Mouse (Mus musculus) intestine, embryonic 14.5 days (tissue): ENCODE measurements around the gene Jund. TPM values are rescaled to one million over a fixed set of nuclear protein-coding genes. Genes with fewer than 3 reads are reported as not detected.
A peak's percentile ranks its signal among the peaks of the same experiment; 100 is the strongest.

ENCODE experiments used
- ATAC-seq: fragments of 200-750 bp; cut with Nextera tagmentation; replicated peaks from 2 replicates; pipeline ENCODE4 v1.8.0; 2017; ENCODE audit warnings: low read depth, moderate number of reproducible peaks, moderate TSS enrichment, moderate library complexity; ENCODE audit not compliant: low FRiP score, low TSS enrichment
- DNase-seq: peaks from one replicate; pipeline ENCODE4 v3.0.0-alpha.2; 2018; ENCODE audit warnings: low spot score
- H3K27ac ChIP-seq: fragments of 300-500 bp; sonication (generic); 2 replicates; pipeline ENCODE4 v1.5.1; 2014; ENCODE audit warnings: low read depth, mild to moderate bottlenecking, control low read depth
- H3K27me3 ChIP-seq: fragments of 300-500 bp; sonication (generic); replicated peaks from 2 replicates; pipeline ENCODE4 v1.6.1; 2014; ENCODE audit warnings: low read length, control low read depth; ENCODE audit not compliant: control insufficient read depth, insufficient read depth
- H3K36me3 ChIP-seq: fragments of 300-500 bp; sonication (generic); 2 replicates; pipeline ENCODE4 v1.6.1; 2014; ENCODE audit warnings: low read length, control low read depth; ENCODE audit not compliant: control insufficient read depth, insufficient read depth
- H3K4me1 ChIP-seq: fragments of 300-500 bp; sonication (generic); replicated peaks from 2 replicates; pipeline ENCODE4 v1.6.1; 2014; ENCODE audit warnings: low read length, control low read depth, mixed read lengths; ENCODE audit not compliant: control insufficient read depth, insufficient read depth
- H3K4me2 ChIP-seq: fragments of 300-500 bp; sonication (generic); 2 replicates; pipeline ENCODE4 v1.6.1; 2014; ENCODE audit warnings: low read length
- H3K4me3 ChIP-seq: fragments of 300-500 bp; sonication (generic); 2 replicates; pipeline ENCODE4 v1.5.1; 2014; ENCODE audit warnings: low read depth, low read length, control low read depth, mixed read lengths
- H3K9ac ChIP-seq: fragments of 300-500 bp; sonication (generic); 2 replicates; pipeline ENCODE4 v1.6.1; 2014; ENCODE audit warnings: mild to moderate bottlenecking, low read length
- H3K9me3 ChIP-seq: fragments of 300-500 bp; sonication (generic); 2 replicates; pipeline ENCODE4 v1.6.1; 2016; ENCODE audit warnings: low read length, control low read depth; ENCODE audit not compliant: control insufficient read depth
- WGBS: fragments of 180-500 bp; shearing (Covaris S2); extraction: QIAGEN DNeasy Blood & Tissue Kit; methylation state at CpG from one replicate; pipeline ENCODE4 v1.1.7; 2014; 5-methylcytosine and 5-hydroxymethylcytosine counted together
- polyA plus RNA-seq: library from polyadenylated mRNA; unstranded; fragments of >200 nt; fragmentation: Nextera tagmentation; extraction: Ambion mirVana; gene quantifications from 2 replicates; pipeline ENCODE4 v1.2.1, GENCODE M21; 2014

The Jund gene
- polyA plus RNA-seq, 1 experiment from 2014 or later, result 114 TPM

DNA sequence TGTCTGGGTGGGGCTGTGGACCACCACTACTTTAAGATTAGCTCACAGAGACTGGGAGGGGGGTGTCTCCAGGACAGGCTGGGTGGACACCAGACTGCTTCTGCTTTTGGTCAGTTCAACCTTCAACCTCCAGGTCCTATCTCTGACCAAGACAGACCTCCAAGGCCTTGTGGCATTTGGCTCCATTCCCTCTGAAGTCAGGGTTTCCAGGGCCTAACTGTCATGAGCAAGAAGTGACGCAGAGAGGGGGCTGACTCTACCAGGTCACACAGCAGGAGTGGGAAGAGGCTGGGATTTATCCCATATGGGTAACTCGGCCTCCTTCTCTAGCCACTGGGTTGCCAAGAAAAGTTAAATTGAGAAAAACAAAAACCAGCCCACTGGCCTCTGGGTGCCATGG is 41.0 kb upstream of the Jund start:
- ATAC-seq, result no peak
- H3K4me3 ChIP-seq, result no peak overlapping the region
- peaks cover 37% of the 10 kb centered on the region for H3K36me3 ChIP-seq
- no peaks in the 10 kb centered on the region for H3K27me3 ChIP-seq
- H3K9ac ChIP-seq, result 0 out of 2 replicates have a peak overlapping the region, but pooled peaks have one; percentile 10
- DNase-seq, result no peak
- WGBS, result 87% methylated on average over 2 of the region's 2 CpGs
- H3K4me1 ChIP-seq, result peaks cover 18% of the 10 kb centered on the region
- H3K9me3 ChIP-seq, result no peaks in the 10 kb centered on the region
- no peak overlapping the region for H3K27ac ChIP-seq
- H3K4me2 ChIP-seq, result peak overlapping the region; percentile 97; the same call in 1 of the 2 replicates

DNA sequence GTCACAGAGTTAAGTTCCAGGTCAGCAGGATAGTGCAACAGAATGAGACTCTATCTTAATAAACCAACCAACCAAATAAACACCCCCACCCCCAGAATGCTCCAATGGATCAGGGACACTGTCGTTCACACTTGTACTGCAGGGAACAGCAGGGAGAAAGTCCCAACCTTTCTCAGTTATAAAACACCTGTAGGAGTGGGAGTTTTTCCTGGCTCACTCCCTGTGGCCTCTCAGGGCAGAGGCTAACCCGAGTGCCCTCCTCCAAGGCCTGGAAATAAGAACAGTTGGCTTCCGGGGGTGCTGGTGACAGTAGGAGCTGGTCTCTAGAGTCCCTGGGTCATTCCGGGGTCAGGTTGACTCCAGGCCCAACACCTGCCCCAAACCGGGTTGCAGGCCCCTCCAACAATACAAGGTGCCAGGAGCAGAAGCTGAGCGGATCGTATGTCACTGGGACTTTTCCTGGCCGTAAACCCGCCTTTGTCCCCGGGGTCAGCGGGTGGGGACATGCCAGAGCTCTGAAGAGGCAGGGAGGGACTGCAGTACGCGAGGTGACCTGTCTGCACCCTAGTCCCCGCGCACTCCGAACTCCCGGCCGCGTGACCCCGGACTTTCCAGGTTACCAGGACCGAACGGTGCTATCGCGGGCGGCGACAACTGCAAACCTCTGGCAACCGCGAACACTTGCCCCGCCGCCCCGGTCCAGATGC is 39.7 kb upstream of the Jund start:
- H3K9ac ChIP-seq, result peak overlapping the region; percentile 75
- peaks cover 34% of the 10 kb centered on the region for H3K36me3 ChIP-seq
- peaks cover 18% of the 10 kb centered on the region for H3K4me1 ChIP-seq
- peak overlapping the region; percentile 97 for H3K4me2 ChIP-seq
- no peak for DNase-seq
- H3K27me3 ChIP-seq, result no peaks in the 10 kb centered on the region
- WGBS, result 1% methylated on average over 31 of the region's 31 CpGs
- H3K9me3 ChIP-seq, result no peaks in the 10 kb centered on the region
- peak overlapping the region; percentile 78 for H3K4me3 ChIP-seq
- H3K27ac ChIP-seq, result peak overlapping the region; percentile 62
- peak; percentile 57; the same call in 1 of the 2 replicates for ATAC-seq

GRCm38 (mm10) chr8:70659604-70660272 is 39.0 kb upstream of the Jund start:
- Histone ChIP-seq H3K27me3 (no peaks in the 10 kb centered on the region), H3K4me3 (peak overlapping the region; percentile 78), H3K4me1 (peaks cover 18% of the 10 kb centered on the region), H3K9ac (peak overlapping the region; percentile 75), H3K27ac (peak overlapping the region; percentile 62), H3K9me3 (no peaks in the 10 kb centered on the region), H3K4me2 (peak overlapping the region; percentile 97), H3K36me3 (peaks cover 29% of the 10 kb centered on the region)
- ATAC-seq, result peak; percentile 97
- DNase-seq, result peak; percentile 99
- WGBS, result 1% methylated on average over 44 of the region's 44 CpGs

- ATAC-seq, result peak; percentile 80
- H3K9me3 ChIP-seq, result no peaks in the 10 kb centered on the region
- 2% methylated on average over 14 of the region's 14 CpGs for WGBS
- peaks cover 24% of the 10 kb centered on the region for H3K36me3 ChIP-seq
- peak within 1 kb of the TSS; percentile 97 for H3K4me2 ChIP-seq
- no peaks in the 10 kb centered on the region for H3K27me3 ChIP-seq
- peaks cover 18% of the 10 kb centered on the region for H3K4me1 ChIP-seq
- DNase-seq, result peak; percentile 81
- peak within 1 kb of the TSS; percentile 75 for H3K9ac ChIP-seq
- H3K4me3 ChIP-seq, result peak within 1 kb of the TSS; percentile 78
- peak within 1 kb of the TSS; percentile 62 for H3K27ac ChIP-seq
Observed at GRCm38 (mm10) chr8:70660273-70660725, 38.5 kb upstream of the Jund start, which contains the start of gene Pgpep1. Gene Pgpep1, minus strand, starts transcription at chr8:70660388.

DNA sequence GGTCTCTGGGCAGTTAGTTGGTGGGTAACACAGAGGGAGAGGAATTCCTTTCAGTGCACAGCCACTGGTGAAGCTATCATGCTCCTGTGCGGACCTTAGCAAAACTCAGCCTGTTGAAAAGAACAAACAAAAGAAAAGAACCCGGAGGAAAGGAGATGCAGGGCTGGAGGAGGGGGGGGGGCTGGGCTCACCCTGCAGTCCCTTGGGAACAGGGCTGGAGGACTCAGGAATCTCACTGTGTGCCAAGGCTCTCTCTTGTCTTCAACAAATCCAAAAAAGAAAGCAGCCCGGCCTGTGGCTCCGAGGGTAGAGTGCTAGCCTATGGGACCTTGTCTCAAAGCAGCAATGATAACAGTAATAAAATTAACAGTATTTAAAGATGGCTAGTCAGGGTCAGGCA is 35.1 kb upstream of the Jund start:
- Histone ChIP-seq H3K9me3 (no peaks in the 10 kb centered on the region), H3K9ac (no peak overlapping the region), H3K4me1 (peaks cover 8% of the 10 kb centered on the region), H3K27ac (no peak overlapping the region), H3K27me3 (no peaks in the 10 kb centered on the region), H3K4me2 (no peak overlapping the region), H3K36me3 (no peaks in the 10 kb centered on the region), H3K4me3 (no peak overlapping the region)
- no peak for DNase-seq
- no peak for ATAC-seq
- 49% methylated on average over 4 of the region's 4 CpGs for WGBS

DNA sequence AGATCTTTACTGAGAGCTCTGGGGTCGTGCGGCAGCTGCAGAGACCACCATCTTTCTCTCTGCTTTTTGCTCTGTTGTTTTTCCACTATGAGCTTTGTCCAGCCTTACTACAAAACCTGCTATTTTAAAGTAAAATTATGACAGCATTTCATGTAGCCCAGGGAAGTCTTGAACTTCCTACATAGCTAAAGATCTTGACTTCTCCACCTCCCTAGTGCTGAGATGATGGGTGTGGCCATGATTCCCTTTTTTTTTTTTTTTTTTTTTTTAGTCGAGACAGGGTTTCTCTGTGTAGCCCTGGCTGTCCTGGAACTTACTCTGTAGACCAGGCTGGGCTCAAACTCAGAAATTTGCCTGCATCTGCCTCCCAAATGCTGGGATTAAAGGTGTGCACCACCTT is 34.1 kb upstream of the Jund start:
- peaks cover 5% of the 10 kb centered on the region; the same call in 1 of the 2 replicates for H3K4me1 ChIP-seq
- DNase-seq (no peak), ATAC-seq (no peak)
- H3K36me3 ChIP-seq, result no peaks in the 10 kb centered on the region
- H3K27me3 ChIP-seq, result no peaks in the 10 kb centered on the region
- H3K27ac ChIP-seq, result no peak overlapping the region
- no peaks in the 10 kb centered on the region for H3K9me3 ChIP-seq
- no peak overlapping the region for H3K4me2 ChIP-seq
- WGBS, result 88% methylated on average over 3 of the region's 3 CpGs
- no peak overlapping the region for H3K4me3 ChIP-seq
- no peak overlapping the region for H3K9ac ChIP-seq

GRCm38 (mm10) chr8:70665599-70665998 is 33.1 kb upstream of the Jund start:
- Histone ChIP-seq H3K27me3 (no peaks in the 10 kb centered on the region), H3K9ac (no peak overlapping the region), H3K27ac (no peak overlapping the region), H3K36me3 (no peaks in the 10 kb centered on the region), H3K9me3 (no peaks in the 10 kb centered on the region), H3K4me3 (no peak overlapping the region), H3K4me1 (peaks cover under 1% of the 10 kb centered on the region; the same call in 1 of the 2 replicates), H3K4me2 (no peak overlapping the region)
- WGBS, result 63% methylated on average over 2 of the region's 2 CpGs
- no peak for ATAC-seq
- no peak for DNase-seq

DNA sequence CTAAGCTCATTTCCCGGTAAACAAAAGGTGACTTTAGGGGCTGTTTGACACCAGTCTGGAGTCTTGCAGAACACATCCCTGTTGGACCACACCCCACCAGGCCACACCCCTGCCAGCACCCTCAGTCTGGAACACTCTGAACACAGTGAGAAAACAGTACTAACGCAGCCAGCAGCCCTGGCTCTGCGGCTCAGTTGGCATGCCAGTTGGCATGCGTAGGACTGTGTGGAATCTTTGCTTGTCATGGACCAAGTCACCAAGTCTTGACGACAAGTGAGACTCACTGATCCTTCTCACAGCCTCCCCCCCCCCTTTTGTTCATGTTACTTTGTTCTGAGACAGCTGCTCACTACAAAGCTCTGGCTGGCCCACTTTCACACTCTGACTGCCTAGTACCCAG is 31.7 kb upstream of the Jund start:
- 73% methylated on average over 5 of the region's 5 CpGs for WGBS
- DNase-seq (no peak), ATAC-seq (no peak)
- no peak overlapping the region for H3K27ac ChIP-seq
- H3K9ac ChIP-seq, result no peak overlapping the region
- H3K4me1 ChIP-seq, result 0 out of 2 replicates have a peak, but pooled peaks cover under 1% of the 10 kb centered on the region
- H3K4me3 ChIP-seq, result no peak overlapping the region
- no peaks in the 10 kb centered on the region for H3K9me3 ChIP-seq
- no peaks in the 10 kb centered on the region for H3K27me3 ChIP-seq
- H3K36me3 ChIP-seq, result no peaks in the 10 kb centered on the region
- no peak overlapping the region for H3K4me2 ChIP-seq
